In genomic region chr2:179095981-179096380, GRCm38 (mm10) we compare ENCODE assay signal across 16 mouse cellular contexts.
"Had no signal": no experiment of that assay in that cellular context is flagged by ENCODE, and none has a peak within 500 bp of the region (broad histone marks: within the 10 kb centered on the region; RNA-seq: fewer than 3 reads in every experiment).

No protein-coding gene starts in this region.

- DNase-seq: lung, adult 18-20 months; lung, embryonic 14.5 days; lung, postnatal 10 days; lung, postnatal 4 days; retina, postnatal 1 day; right cerebral cortex, postnatal 14 days had no signal

- ATAC-seq: liver, embryonic 12.5 days; midbrain, embryonic 13.5 days; midbrain, embryonic 16.5 days had no signal

- H3K27ac ChIP-seq: liver, embryonic 12.5 days; liver, embryonic 14.5 days; midbrain, embryonic 10.5 days; midbrain, embryonic 13.5 days; neural tube, embryonic 13.5 days; neural tube, embryonic 15.5 days; stomach, embryonic 15.5 days; stomach, postnatal 0 days had no signal

- H3K27me3 ChIP-seq: liver, embryonic 12.5 days; midbrain, embryonic 13.5 days; neural tube, embryonic 13.5 days; neural tube, embryonic 15.5 days; stomach, embryonic 15.5 days had no signal

- H3K9me3 ChIP-seq: liver, embryonic 12.5 days; midbrain, embryonic 10.5 days; neural tube, embryonic 15.5 days; stomach, embryonic 15.5 days had no signal

- H3K36me3 ChIP-seq: liver, embryonic 12.5 days; midbrain, embryonic 10.5 days; midbrain, embryonic 13.5 days; neural tube, embryonic 13.5 days; neural tube, embryonic 15.5 days; stomach, embryonic 15.5 days had no signal

- H3K4me2 ChIP-seq: liver, embryonic 12.5 days; lung, embryonic 14.5 days; midbrain, embryonic 13.5 days; neural tube, embryonic 13.5 days; neural tube, embryonic 15.5 days; stomach, embryonic 15.5 days had no signal

- H3K9ac ChIP-seq: liver, embryonic 12.5 days; liver, embryonic 14.5 days; lung, embryonic 14.5 days; midbrain, embryonic 13.5 days; neural tube, embryonic 13.5 days; neural tube, embryonic 15.5 days; stomach, embryonic 15.5 days had no signal

- H3K4me1 ChIP-seq: liver, embryonic 12.5 days; stomach, embryonic 15.5 days had no signal

- H3K4me3 ChIP-seq: liver, embryonic 12.5 days; midbrain, embryonic 10.5 days; midbrain, embryonic 13.5 days; myocyte; neural tube, embryonic 13.5 days; neural tube, embryonic 15.5 days; stomach, embryonic 15.5 days had no signal
